In genomic region chr14:104676810-104677209, GRCm38 (mm10) we compare ENCODE assay signal across 10 mouse cellular contexts.
DNase-seq lines count a peak whose midpoint lies in the region; ATAC-seq and TF ChIP-seq lines count a peak whose summit lies in the region.
"Had no signal": no experiment of that assay in that cellular context is flagged by ENCODE, and none has a peak within 500 bp of the region (broad histone marks: within the 10 kb centered on the region; RNA-seq: fewer than 3 reads in every experiment).

No protein-coding gene starts in this region.

- 7% methylated on average over 7 of the region's 7 CpGs for WGBS in kidney, postnatal 0 days
- 19% methylated on average over 7 of the region's 7 CpGs for WGBS in forebrain, embryonic 10.5 days
- 7% methylated on average over 7 of the region's 7 CpGs for WGBS in hindbrain, postnatal 0 days
- 0% methylated on average over 7 of the region's 7 CpGs for WGBS in neural tube, embryonic 14.5 days

- no peak overlapping the region for H3K9ac ChIP-seq in kidney, postnatal 0 days (ENCODE audit: low read depth, low read length)
- H3K9ac ChIP-seq in hindbrain, postnatal 0 days (replicated peaks; ENCODE audit: low read length) = no peak overlapping the region
- H3K9ac ChIP-seq in neural tube, embryonic 14.5 days (replicated peaks; ENCODE audit: low read depth, low read length) = no peak overlapping the region

- no peaks in the 10 kb centered on the region for H3K36me3 ChIP-seq in kidney, postnatal 0 days (ENCODE audit: insufficient read depth, low read length)
- H3K36me3 ChIP-seq in forebrain, embryonic 10.5 days (replicated peaks) = no peaks in the 10 kb centered on the region
- no peaks in the 10 kb centered on the region for H3K36me3 ChIP-seq in hindbrain, postnatal 0 days (ENCODE audit: insufficient read depth, low read length)
- H3K36me3 ChIP-seq in neural tube, embryonic 14.5 days (ENCODE audit: control insufficient read depth, insufficient read depth, low read length) = no peaks in the 10 kb centered on the region

- H3K27ac ChIP-seq in kidney, postnatal 0 days = no peak overlapping the region
- H3K27ac ChIP-seq in forebrain, embryonic 10.5 days = peak overlapping the region; percentile 35; the same call in 1 of the 2 replicates
- H3K27ac ChIP-seq in hindbrain, postnatal 0 days = no peak overlapping the region
- H3K27ac ChIP-seq in neural tube, embryonic 14.5 days (ENCODE audit: low read depth, low read length) = no peak overlapping the region

- H3K4me2 ChIP-seq in kidney, postnatal 0 days (ENCODE audit: low read length) = no peak overlapping the region
- H3K4me2 ChIP-seq in hindbrain, postnatal 0 days (ENCODE audit: low read depth, low read length) = 0 out of 2 replicates have a peak overlapping the region, but pooled peaks have one; percentile 17
- no peak overlapping the region for H3K4me2 ChIP-seq in neural tube, embryonic 14.5 days (ENCODE audit: low read depth, low read length)

- no peaks in the 10 kb centered on the region for H3K27me3 ChIP-seq in kidney, postnatal 0 days (ENCODE audit: insufficient read depth, low read length)
- H3K27me3 ChIP-seq in forebrain, embryonic 10.5 days (ENCODE audit: poor library complexity, severe bottlenecking) = peaks cover 9% of the 10 kb centered on the region; the same call in 1 of the 2 replicates
- no peaks in the 10 kb centered on the region for H3K27me3 ChIP-seq in hindbrain, postnatal 0 days (ENCODE audit: insufficient read depth, low read length)
- no peaks in the 10 kb centered on the region for H3K27me3 ChIP-seq in neural tube, embryonic 14.5 days (ENCODE audit: control insufficient read depth, insufficient read depth, low read length)

- TF ChIP-seq CTCF in kidney, postnatal 0 days (IDR thresholded peaks at IDR 0.05; ENCODE audit: low read depth) = no peak
- peak; percentile 15; the same call in 1 of the 2 replicates for TF ChIP-seq CTCF in hindbrain, postnatal 0 days (IDR thresholded peaks at IDR 0.05; ENCODE audit: low read depth)

- intact Hi-C loops in left cerebral cortex, postnatal 10 days (cut with DNase I) = no loop called here

- H3K9me3 ChIP-seq in kidney, postnatal 0 days (replicated peaks; ENCODE audit: low read length) = no peaks in the 10 kb centered on the region
- no peaks in the 10 kb centered on the region for H3K9me3 ChIP-seq in forebrain, embryonic 10.5 days
- no peaks in the 10 kb centered on the region for H3K9me3 ChIP-seq in hindbrain, postnatal 0 days (ENCODE audit: low read length)
- H3K9me3 ChIP-seq in neural tube, embryonic 14.5 days (ENCODE audit: control insufficient read depth, low read length) = no peaks in the 10 kb centered on the region

- no peaks in the 10 kb centered on the region for H3K4me1 ChIP-seq in kidney, postnatal 0 days (replicated peaks; ENCODE audit: insufficient read depth, low read length)
- peaks cover 11% of the 10 kb centered on the region for H3K4me1 ChIP-seq in forebrain, embryonic 10.5 days
- no peaks in the 10 kb centered on the region for H3K4me1 ChIP-seq in hindbrain, postnatal 0 days (ENCODE audit: insufficient read depth, low read length)
- H3K4me1 ChIP-seq in neural tube, embryonic 14.5 days (ENCODE audit: control insufficient read depth, insufficient read depth, low read length) = 0 out of 2 replicates have a peak, but pooled peaks cover 3% of the 10 kb centered on the region

- peak; percentile 43; the same call in 1 of the 2 replicates for ATAC-seq in kidney, postnatal 0 days (replicated peaks; ENCODE audit: low FRiP score, low read depth)
- ATAC-seq in hindbrain, postnatal 0 days = peak; percentile 78
- peak; percentile 93 for ATAC-seq in neural tube, embryonic 14.5 days (ENCODE audit: low read depth)

- H3K4me3 ChIP-seq in kidney, postnatal 0 days (replicated peaks; ENCODE audit: low read depth, low read length) = no peak overlapping the region
- no peak overlapping the region for H3K4me3 ChIP-seq in forebrain, embryonic 10.5 days
- H3K4me3 ChIP-seq in hindbrain, postnatal 0 days (ENCODE audit: low read length) = no peak overlapping the region
- no peak overlapping the region for H3K4me3 ChIP-seq in neural tube, embryonic 14.5 days (ENCODE audit: low read depth, low read length)

- peak; percentile 13 for DNase-seq in kidney, postnatal 0 days (ENCODE audit: low spot score)
- no peak for DNase-seq in kidney, postnatal 36 days
- DNase-seq in forebrain, embryonic 10.5 days (ENCODE audit: extremely low spot score, low spot score) = peak; percentile 18
- DNase-seq in hindbrain, postnatal 0 days (ENCODE audit: low spot score) = peak; percentile 31
- no peak for DNase-seq in spleen, postnatal 10 days (ENCODE audit: low spot score in 2 of 2)
- DNase-seq in left cerebral cortex, postnatal 10 days (ENCODE audit: extremely low spot score in 1 of 2, low spot score in 2 of 2) = no peak
- no peak for DNase-seq in cerebellum, adult 8-10 months
- DNase-seq: cerebellum, adult 9-10 months; lung, postnatal 10 days had no signal

Comparison
In these comparisons a context has a peak if more than half of its experiments do, and no peak if none do; other contexts are left out.
1. DNase-seq: peak in kidney, postnatal 0 days (single experiment), forebrain, embryonic 10.5 days (single experiment) and hindbrain, postnatal 0 days (single experiment); none in kidney, postnatal 36 days (0 of 2), spleen, postnatal 10 days (0 of 2), left cerebral cortex, postnatal 10 days (0 of 2) and cerebellum, adult 8-10 months (single experiment).
2. ATAC-seq: peak in every context shown above with its lines; median percentile 93 in neural tube, embryonic 14.5 days; 78 in hindbrain, postnatal 0 days; 43 in kidney, postnatal 0 days.